Mouse (Mus musculus) bone marrow, adult 2 months (tissue): ENCODE measurements around the gene Ttll13.

ENCODE experiments used
- CTCF ChIP-seq: fragments of 200-500 bp; IDR thresholded peaks from 2 replicates; pipeline ENCODE4 v1.5.1; 2011; ENCODE audit warnings: low read length, control low read depth; ENCODE audit not compliant: control insufficient read depth, insufficient read depth
- POLR2A ChIP-seq: fragments of 200-500 bp; IDR thresholded peaks from 2 replicates; pipeline ENCODE4 v1.6.1; 2011; ENCODE audit warnings: low read depth, mild to moderate bottlenecking, control low read depth, low read length, borderline replicate concordance; ENCODE audit not compliant: control insufficient read depth

- TF ChIP-seq CTCF (no peak), POLR2A (no peak)
Measured at GRCm38 (mm10) chr7:80230196-80230595, 16.0 kb upstream of the Ttll13 start.
